Mouse (Mus musculus) spleen, adult 2 months (tissue): ENCODE measurements around the gene Ddc.

ENCODE experiments used
- CTCF ChIP-seq: fragments of 200-500 bp; IDR thresholded peaks from 2 replicates; pipeline ENCODE4 v1.5.1; 2011; ENCODE audit warnings: mild to moderate bottlenecking, inconsistent platforms; ENCODE audit not compliant: insufficient read depth, insufficient read length, insufficient replicate concordance; ENCODE audit errors: extremely low read depth
- POLR2A ChIP-seq: fragments of 200-500 bp; IDR thresholded peaks from 2 replicates; pipeline ENCODE4 v1.6.1; 2011; ENCODE audit warnings: low read depth, low read length, inconsistent platforms

DNA sequence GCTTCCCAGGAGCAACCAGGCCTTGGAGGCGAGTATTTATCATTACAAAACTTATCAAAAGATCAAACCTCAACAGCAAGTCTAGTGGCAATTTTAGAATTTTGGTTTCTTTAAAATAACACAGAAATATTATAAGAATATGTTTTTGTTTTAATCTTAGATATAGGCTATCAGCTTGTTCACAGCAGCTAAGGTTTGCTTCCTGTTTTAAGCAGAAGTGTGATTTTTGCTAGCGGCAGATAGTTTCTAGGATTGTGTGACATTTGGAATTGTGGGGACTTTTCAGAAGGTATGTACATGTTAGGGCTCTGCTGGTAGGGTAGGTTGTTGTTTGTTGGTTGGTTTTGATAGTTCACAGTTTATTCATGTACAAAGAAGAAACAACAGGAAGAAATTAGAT is 2.5 kb downstream of the Ddc start:
- TF ChIP-seq CTCF (no peak), POLR2A (no peak)
